ENCODE assay signal across 10 mouse cellular contexts in genomic region chr10:67539401-67539730, GRCm38 (mm10). TPM values are rescaled to one million over a fixed set of nuclear protein-coding genes. Genes with fewer than 3 reads are reported as not detected.
A peak's percentile ranks its signal among the peaks of the same experiment; 100 is the strongest.
DNase-seq lines count a peak whose midpoint lies in the region; ATAC-seq and TF ChIP-seq lines count a peak whose summit lies in the region.
"Had no signal": no experiment of that assay in that cellular context is flagged by ENCODE, and none has a peak within 500 bp of the region (broad histone marks: within the 10 kb centered on the region; RNA-seq: fewer than 3 reads in every experiment).

No protein-coding gene starts in this region.

- H3K4me2 ChIP-seq in heart, embryonic 11.5 days: peak overlapping the region; percentile 98; the same call in 1 of the 2 replicates
- H3K4me2 ChIP-seq in midbrain, embryonic 13.5 days (replicated peaks): no peak overlapping the region
- H3K4me2 ChIP-seq in midbrain, embryonic 14.5 days (ENCODE audit: low read length): no peak overlapping the region
- no peak overlapping the region for H3K4me2 ChIP-seq in hindbrain, embryonic 12.5 days (replicated peaks)
- H3K4me2 ChIP-seq in neural tube, embryonic 13.5 days: peak overlapping the region; percentile 91

- intact Hi-C loops in heart, postnatal 10 days (cut with DNase I): loop anchor here (5.0 to 10.0 kb wide), 2 partner anchors 455 to 632 kb away; no protein-coding TSS in a partner anchor

- peaks cover 25% of the 10 kb centered on the region for H3K4me1 ChIP-seq in heart, embryonic 11.5 days (ENCODE audit: control insufficient read depth, insufficient read depth, low read length)
- peaks cover 51% of the 10 kb centered on the region for H3K4me1 ChIP-seq in midbrain, embryonic 13.5 days (replicated peaks)
- peaks cover 22% of the 10 kb centered on the region for H3K4me1 ChIP-seq in midbrain, embryonic 14.5 days (ENCODE audit: control insufficient read depth, insufficient read depth, low read length)
- H3K4me1 ChIP-seq in hindbrain, embryonic 12.5 days: peaks cover 47% of the 10 kb centered on the region
- H3K4me1 ChIP-seq in neural tube, embryonic 13.5 days (replicated peaks): peaks cover 56% of the 10 kb centered on the region
- peaks cover 14% of the 10 kb centered on the region; the same call in 1 of the 2 replicates for H3K4me1 ChIP-seq in lung, adult 2 months (ENCODE audit: control insufficient read depth, insufficient read depth, low read length)

- ATAC-seq in heart, embryonic 11.5 days (replicated peaks; ENCODE audit: insufficient number of reproducible peaks, low FRiP score, low TSS enrichment): no peak
- no peak for ATAC-seq in midbrain, embryonic 13.5 days
- ATAC-seq in midbrain, embryonic 14.5 days (ENCODE audit: low FRiP score, low TSS enrichment): no peak
- no peak for ATAC-seq in hindbrain, embryonic 12.5 days (ENCODE audit: low FRiP score)
- no peak for ATAC-seq in neural tube, embryonic 13.5 days (ENCODE audit: low read depth)
- ATAC-seq: intestine, postnatal 0 days had no signal

- H3K27me3 ChIP-seq in heart, embryonic 11.5 days (ENCODE audit: control insufficient read depth, insufficient read depth, low read length): peaks cover 53% of the 10 kb centered on the region
- peaks cover 85% of the 10 kb centered on the region for H3K27me3 ChIP-seq in midbrain, embryonic 13.5 days
- H3K27me3 ChIP-seq in midbrain, embryonic 14.5 days (ENCODE audit: control insufficient read depth, insufficient read depth, low read length): peaks cover 82% of the 10 kb centered on the region
- H3K27me3 ChIP-seq in hindbrain, embryonic 12.5 days: peaks cover 83% of the 10 kb centered on the region
- peaks cover 93% of the 10 kb centered on the region for H3K27me3 ChIP-seq in neural tube, embryonic 13.5 days

- TF ChIP-seq POLR2A in lung, adult 2 months (IDR thresholded peaks at IDR 0.05; ENCODE audit: borderline replicate concordance, extremely low read depth, low read depth, low read length): no peak

- DNase-seq in heart, postnatal 10 days: no peak
- no peak for DNase-seq in midbrain, embryonic 14.5 days
- no peak for DNase-seq in lung, adult 2 months
- no peak for DNase-seq in urinary bladder, postnatal 25 days (ENCODE audit: low spot score)
- DNase-seq: cerebellum, postnatal 36 days had no signal

- no peak overlapping the region; the same call in 1 of the 2 replicates for H3K4me3 ChIP-seq in heart, embryonic 11.5 days (ENCODE audit: low read depth, low read length)
- peak overlapping the region; percentile 59; the same call in 1 of the 2 replicates for H3K4me3 ChIP-seq in midbrain, embryonic 13.5 days (replicated peaks)
- H3K4me3 ChIP-seq in midbrain, embryonic 14.5 days (replicated peaks; ENCODE audit: low read depth, low read length): no peak overlapping the region
- 0 out of 2 replicates have a peak overlapping the region, but pooled peaks have one; percentile 61 for H3K4me3 ChIP-seq in hindbrain, embryonic 12.5 days
- peak overlapping the region; percentile 59; the same call in 1 of the 2 replicates for H3K4me3 ChIP-seq in neural tube, embryonic 13.5 days
- H3K4me3 ChIP-seq in lung, adult 2 months (replicated peaks; ENCODE audit: extremely low read depth, low read depth, low read length): no peak overlapping the region

- H3K9ac ChIP-seq in heart, embryonic 11.5 days (ENCODE audit: low read depth, low read length): no peak overlapping the region
- no peak overlapping the region for H3K9ac ChIP-seq in midbrain, embryonic 13.5 days (replicated peaks)
- H3K9ac ChIP-seq in midbrain, embryonic 14.5 days (replicated peaks; ENCODE audit: low read length): no peak overlapping the region
- H3K9ac ChIP-seq in hindbrain, embryonic 12.5 days: no peak overlapping the region
- H3K9ac ChIP-seq in neural tube, embryonic 13.5 days: no peak overlapping the region; the same call in 1 of the 2 replicates

- no peak overlapping the region for H3K27ac ChIP-seq in heart, embryonic 11.5 days (ENCODE audit: low read depth, low read length)
- H3K27ac ChIP-seq in midbrain, embryonic 13.5 days: no peak overlapping the region
- no peak overlapping the region for H3K27ac ChIP-seq in midbrain, embryonic 14.5 days (replicated peaks; ENCODE audit: low read depth, low read length)
- H3K27ac ChIP-seq in hindbrain, embryonic 12.5 days: no peak overlapping the region
- H3K27ac ChIP-seq in neural tube, embryonic 13.5 days (replicated peaks): no peak overlapping the region

- no peak for TF ChIP-seq CTCF in lung, adult 2 months (IDR thresholded peaks at IDR 0.05; ENCODE audit: insufficient read depth, low read length)

- H3K9me3 ChIP-seq in heart, embryonic 11.5 days (replicated peaks; ENCODE audit: control insufficient read depth, low read length): no peaks in the 10 kb centered on the region
- H3K9me3 ChIP-seq in midbrain, embryonic 13.5 days: no peaks in the 10 kb centered on the region
- no peaks in the 10 kb centered on the region for H3K9me3 ChIP-seq in midbrain, embryonic 14.5 days (ENCODE audit: control insufficient read depth, low read length)
- H3K9me3 ChIP-seq in hindbrain, embryonic 12.5 days (replicated peaks): no peaks in the 10 kb centered on the region
- H3K9me3 ChIP-seq in neural tube, embryonic 13.5 days: no peaks in the 10 kb centered on the region

- 38% methylated on average over 6 of the region's 6 CpGs for WGBS in heart, embryonic 11.5 days (ENCODE audit: insufficient replicate concordance)
- 38% methylated on average over 5 of the region's 6 CpGs for WGBS in midbrain, embryonic 13.5 days
- WGBS in midbrain, embryonic 14.5 days: 46% methylated on average over 6 of the region's 6 CpGs
- 24% methylated on average over 2 of the region's 6 CpGs for WGBS in hindbrain, embryonic 12.5 days
- 48% methylated on average over 6 of the region's 6 CpGs for WGBS in neural tube, embryonic 13.5 days
- 58% methylated on average over 6 of the region's 6 CpGs for WGBS in lung, adult 2 months

- H3K36me3 ChIP-seq in heart, embryonic 11.5 days (ENCODE audit: control insufficient read depth, insufficient read depth, low read length): no peaks in the 10 kb centered on the region
- H3K36me3 ChIP-seq in midbrain, embryonic 13.5 days: no peaks in the 10 kb centered on the region
- 0 out of 2 replicates have a peak, but pooled peaks cover 7% of the 10 kb centered on the region for H3K36me3 ChIP-seq in midbrain, embryonic 14.5 days (ENCODE audit: control insufficient read depth, insufficient read depth, low read length)
- H3K36me3 ChIP-seq in hindbrain, embryonic 12.5 days: 0 out of 2 replicates have a peak, but pooled peaks cover 2% of the 10 kb centered on the region
- no peaks in the 10 kb centered on the region for H3K36me3 ChIP-seq in neural tube, embryonic 13.5 days

RNA-seq across cellular contexts. Expression of gene Egr2, which starts 4.1 kb away (rescaled TPM):
- 0.11 TPM in 1 of 2 replicates, not detected in the other for polyA plus RNA-seq in heart, embryonic 11.5 days (2014; fragmentation: Nextera tagmentation; extraction: Ambion mirVana)
- total RNA-seq in heart, postnatal 10 days (2021): under 1 TPM; 0.60 to 0.99 TPM
- 0.17 and 0.24 TPM in 2 replicates for polyA plus RNA-seq in midbrain, embryonic 13.5 days (2015; fragmentation: Nextera tagmentation; extraction: Ambion mirVana)
- 0.12 and 1.0 TPM in 2 replicates for polyA plus RNA-seq in midbrain, embryonic 14.5 days (2014; fragmentation: Nextera tagmentation; extraction: Ambion mirVana)
- 1.1 and 1.5 TPM in 2 replicates for polyA plus RNA-seq in hindbrain, embryonic 12.5 days (2016; fragmentation: Nextera tagmentation; extraction: Ambion mirVana)
- polyA plus RNA-seq in neural tube, embryonic 13.5 days (2015; fragmentation: Nextera tagmentation; extraction: Ambion mirVana): 1.3 and 1.4 TPM in 2 replicates
- 12.8 and 13.1 TPM in 2 replicates for polyA plus RNA-seq in lung, adult 2 months (2012; rRNA removed)

RNA-seq across cellular contexts. Expression of gene Ado, which starts 9.4 kb away (rescaled TPM):
- 54.3 and 57.7 TPM in 2 replicates for polyA plus RNA-seq in heart, embryonic 11.5 days (2014; fragmentation: Nextera tagmentation; extraction: Ambion mirVana)
- total RNA-seq in heart, postnatal 10 days (2021): 10 to 100 TPM; 20.9 to 22.7 TPM
- 70.7 and 73.2 TPM in 2 replicates for polyA plus RNA-seq in midbrain, embryonic 13.5 days (2015; fragmentation: Nextera tagmentation; extraction: Ambion mirVana)
- 77.1 and 98.6 TPM in 2 replicates for polyA plus RNA-seq in midbrain, embryonic 14.5 days (2014; fragmentation: Nextera tagmentation; extraction: Ambion mirVana)
- polyA plus RNA-seq in hindbrain, embryonic 12.5 days (2016; fragmentation: Nextera tagmentation; extraction: Ambion mirVana): 82.2 and 83.2 TPM in 2 replicates
- polyA plus RNA-seq in neural tube, embryonic 13.5 days (2015; fragmentation: Nextera tagmentation; extraction: Ambion mirVana): 92.6 and 95.9 TPM in 2 replicates
- polyA plus RNA-seq in lung, adult 2 months (2012; rRNA removed): 11.6 and 14.1 TPM in 2 replicates

Comparison
In these comparisons a context has a peak if more than half of its experiments do, and no peak if none do; other contexts are left out.
1. H3K4me3 ChIP-seq: peak in midbrain, embryonic 13.5 days (single experiment), hindbrain, embryonic 12.5 days (single experiment) and neural tube, embryonic 13.5 days (single experiment); none in heart, embryonic 11.5 days (single experiment), midbrain, embryonic 14.5 days (single experiment) and lung, adult 2 months (single experiment).
2. H3K4me2 ChIP-seq: peak in heart, embryonic 11.5 days (single experiment) and neural tube, embryonic 13.5 days (single experiment); none in midbrain, embryonic 13.5 days (single experiment), midbrain, embryonic 14.5 days (single experiment) and hindbrain, embryonic 12.5 days (single experiment).